Mouse (Mus musculus) heart, embryonic 14.5 days (tissue): ENCODE data around the gene Frzb. TPM values are rescaled to one million over a fixed set of nuclear protein-coding genes. Genes with fewer than 3 reads are reported as not detected.

ENCODE experiments used
- ATAC-seq: fragments of 200-750 bp; cut with Nextera tagmentation; 2 replicates; pipeline ENCODE4 v1.8.0; 2017; ENCODE audit warnings: low read depth, moderate TSS enrichment; ENCODE audit not compliant: insufficient number of reproducible peaks, insufficient read depth, low FRiP score
- H3K27ac ChIP-seq, 2 experiments: fragments of 200-500 bp in 1 of 2; fragments of 300-500 bp in 1 of 2; sonication (generic) in 1 of 2; replicated peaks in 1 of 2; 2 replicates each; pipeline ENCODE4 v1.5.1; 2012 to 2014; ENCODE audit warnings: low read depth in 2 of 2, low read length in 2 of 2, control low read depth in 1 of 2, mild to moderate bottlenecking in 1 of 2, mixed read lengths in 1 of 2; ENCODE audit not compliant: control insufficient read depth in 1 of 2, insufficient read depth in 1 of 2
- H3K27me3 ChIP-seq: fragments of 300-500 bp; sonication (generic); 2 replicates; pipeline ENCODE4 v1.6.1; 2014; ENCODE audit warnings: mild to moderate bottlenecking, low read length, control low read depth; ENCODE audit not compliant: control insufficient read depth, insufficient read depth
- H3K36me3 ChIP-seq: fragments of 300-500 bp; sonication (generic); 2 replicates; pipeline ENCODE4 v1.6.1; 2014; ENCODE audit warnings: mild to moderate bottlenecking, control low read depth, low read length, mixed read lengths; ENCODE audit not compliant: control insufficient read depth, insufficient read depth
- H3K4me1 ChIP-seq, 2 experiments: fragments of 200-500 bp in 1 of 2; fragments of 300-500 bp in 1 of 2; sonication (generic) in 1 of 2; 2 replicates each; pipeline ENCODE4 v1.6.1; 2012 to 2014; ENCODE audit warnings: low read length in 2 of 2, control low read depth in 1 of 2, mixed read lengths in 1 of 2; ENCODE audit not compliant: control insufficient read depth in 2 of 2, insufficient read depth in 2 of 2
- H3K4me2 ChIP-seq: fragments of 300-500 bp; sonication (generic); 2 replicates; pipeline ENCODE4 v1.6.1; 2014; ENCODE audit warnings: mild to moderate bottlenecking, low read length
- H3K4me3 ChIP-seq, 2 experiments: fragments of 200-500 bp in 1 of 2; fragments of 300-500 bp in 1 of 2; sonication (generic) in 1 of 2; 2 replicates each; pipeline ENCODE4 v1.5.1; 2012 to 2014; ENCODE audit warnings: low read length in 2 of 2, mild to moderate bottlenecking in 2 of 2, control low read depth in 1 of 2, low read depth in 1 of 2, moderate library complexity in 1 of 2; ENCODE audit not compliant: control insufficient read depth in 1 of 2, insufficient read depth in 1 of 2
- H3K9ac ChIP-seq: fragments of 300-500 bp; sonication (generic); 2 replicates; pipeline ENCODE4 v1.6.1; 2014; ENCODE audit warnings: mild to moderate bottlenecking, low read length
- H3K9me3 ChIP-seq: fragments of 300-500 bp; sonication (generic); 2 replicates; pipeline ENCODE4 v1.6.1; 2016; ENCODE audit warnings: low read length, control low read depth; ENCODE audit not compliant: control insufficient read depth
- WGBS: fragments of 180-500 bp; shearing (Covaris S2); extraction: QIAGEN DNeasy Blood & Tissue Kit; methylation state at CpG from one replicate; pipeline ENCODE4 v1.1.7; 2014; 5-methylcytosine and 5-hydroxymethylcytosine counted together
- polyA plus RNA-seq: library from polyadenylated mRNA; unstranded; fragments of >200 nt; fragmentation: Nextera tagmentation; extraction: Ambion mirVana; gene quantifications from 2 replicates; pipeline ENCODE4 v1.2.1, GENCODE M21; 2014

Gene Frzb
- polyA plus RNA-seq, 1 experiment from 2014 or later: 6.6 TPM

GRCm38 (mm10) chr2:80421990-80422389 is 25.4 kb downstream of the Frzb start:
- Histone ChIP-seq H3K9me3 (no peaks in the 10 kb centered on the region), H3K9ac (no peak overlapping the region), H3K36me3 (no peaks in the 10 kb centered on the region), H3K27ac (no peak overlapping the region), H3K4me3 (no peak overlapping the region), H3K4me2 (no peak overlapping the region), H3K27me3 (no peaks in the 10 kb centered on the region), H3K4me1 (no peaks in the 10 kb centered on the region)
- WGBS: 55% methylated on average over 1 of the region's 1 CpGs
- no peak for ATAC-seq

- no peaks in the 10 kb centered on the region for H3K36me3 ChIP-seq
- H3K4me2 ChIP-seq: no peak overlapping the region
- no peak for ATAC-seq
- H3K4me1 ChIP-seq: no peaks in the 10 kb centered on the region
- no peak overlapping the region for H3K9ac ChIP-seq
- 76% methylated on average over 6 of the region's 6 CpGs for WGBS
- no peak overlapping the region for H3K4me3 ChIP-seq
- no peaks in the 10 kb centered on the region for H3K9me3 ChIP-seq
- no peak overlapping the region for H3K27ac ChIP-seq
- no peaks in the 10 kb centered on the region for H3K27me3 ChIP-seq
Measured at GRCm38 (mm10) chr2:80416286-80416685, 31.1 kb downstream of the Frzb start.

DNA sequence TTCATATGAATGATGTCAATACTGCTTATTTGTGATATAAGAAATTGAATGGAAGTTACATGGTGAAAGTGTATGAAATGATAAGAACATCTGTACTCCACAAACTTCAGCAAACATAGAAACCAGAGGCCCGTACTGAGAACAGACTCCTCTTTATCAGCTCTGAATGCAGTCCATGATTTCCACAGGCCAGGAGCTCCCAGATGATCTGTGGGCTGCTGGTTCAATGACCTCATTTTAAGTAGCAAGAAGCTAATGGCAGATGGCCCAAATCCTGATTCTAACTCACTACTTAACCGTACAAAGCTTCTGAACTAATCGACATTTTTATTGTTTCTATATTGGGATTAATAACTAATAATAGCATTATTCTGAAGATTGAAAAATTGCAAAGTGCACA is 33.0 kb downstream of the Frzb start:
- no peak overlapping the region for H3K4me3 ChIP-seq
- no peak overlapping the region for H3K9ac ChIP-seq
- no peaks in the 10 kb centered on the region for H3K9me3 ChIP-seq
- 46% methylated on average over 3 of the region's 3 CpGs for WGBS
- no peaks in the 10 kb centered on the region for H3K36me3 ChIP-seq
- no peaks in the 10 kb centered on the region for H3K4me1 ChIP-seq
- H3K27me3 ChIP-seq: no peaks in the 10 kb centered on the region
- H3K4me2 ChIP-seq: no peak overlapping the region
- no peak overlapping the region for H3K27ac ChIP-seq
- ATAC-seq: no peak

GRCm38 (mm10) chr2:80413124-80413523 is 34.3 kb downstream of the Frzb start:
- no peak overlapping the region for H3K4me2 ChIP-seq
- no peaks in the 10 kb centered on the region for H3K4me1 ChIP-seq
- 83% methylated on average over 18 of the region's 18 CpGs for WGBS
- no peaks in the 10 kb centered on the region for H3K9me3 ChIP-seq
- no peaks in the 10 kb centered on the region for H3K27me3 ChIP-seq
- no peak overlapping the region for H3K4me3 ChIP-seq
- no peaks in the 10 kb centered on the region for H3K36me3 ChIP-seq
- H3K9ac ChIP-seq: no peak overlapping the region
- ATAC-seq: no peak
- H3K27ac ChIP-seq: no peak overlapping the region

- Histone ChIP-seq H3K36me3 (no peaks in the 10 kb centered on the region), H3K9me3 (no peaks in the 10 kb centered on the region), H3K9ac (no peak overlapping the region), H3K27me3 (no peaks in the 10 kb centered on the region), H3K27ac (no peak overlapping the region), H3K4me3 (no peak overlapping the region), H3K4me2 (no peak overlapping the region), H3K4me1 (no peaks in the 10 kb centered on the region)
- WGBS: 78% methylated on average over 12 of the region's 12 CpGs
- ATAC-seq: no peak
Measured at GRCm38 (mm10) chr2:80409893-80410574, 37.4 kb downstream of the Frzb start.

GRCm38 (mm10) chr2:80404770-80405169 is 42.7 kb downstream of the Frzb start:
- no peak for ATAC-seq
- no peaks in the 10 kb centered on the region for H3K9me3 ChIP-seq
- WGBS: 57% methylated on average over 5 of the region's 5 CpGs

GRCm38 (mm10) chr2:80398595-80399099 is 48.8 kb downstream of the Frzb start:
- ATAC-seq: no peak
- no peak overlapping the region for H3K27ac ChIP-seq
- no peaks in the 10 kb centered on the region for H3K36me3 ChIP-seq
- no peaks in the 10 kb centered on the region for H3K4me1 ChIP-seq
- H3K4me3 ChIP-seq: no peak overlapping the region
- WGBS: 46% methylated on average over 3 of the region's 3 CpGs
- H3K27me3 ChIP-seq: no peaks in the 10 kb centered on the region
- H3K4me2 ChIP-seq: no peak overlapping the region
- H3K9ac ChIP-seq: no peak overlapping the region
- H3K9me3 ChIP-seq: no peaks in the 10 kb centered on the region

More at GRCm38 (mm10) chr2:80404770-80405169, 42.7 kb downstream of the Frzb start:
- Histone ChIP-seq H3K27ac (no peak overlapping the region), H3K36me3 (no peaks in the 10 kb centered on the region), H3K4me2 (no peak overlapping the region), H3K4me3 (no peak overlapping the region), H3K4me1 (no peaks in the 10 kb centered on the region), H3K9ac (no peak overlapping the region), H3K27me3 (no peaks in the 10 kb centered on the region)

DNA sequence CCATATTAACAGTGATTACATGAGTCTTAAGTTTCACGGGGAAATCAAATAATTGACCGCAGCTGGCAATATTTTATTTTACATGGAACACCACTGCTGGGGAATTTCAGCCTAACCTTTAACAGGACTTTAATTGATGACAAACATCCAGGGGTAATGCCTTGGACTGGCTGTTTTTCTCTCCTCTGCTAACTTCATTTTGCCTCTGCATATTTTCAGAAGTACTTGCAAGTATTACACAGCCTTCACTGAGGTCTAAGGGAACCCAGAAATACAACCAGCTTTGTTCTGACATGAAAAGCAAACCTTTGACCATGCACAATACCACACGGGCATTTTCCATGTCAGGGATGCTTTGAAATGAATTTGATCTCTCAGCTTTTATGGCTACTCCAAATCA is 50.6 kb downstream of the Frzb start:
- Histone ChIP-seq H3K27ac (no peak overlapping the region), H3K4me2 (no peak overlapping the region), H3K9ac (no peak overlapping the region), H3K36me3 (no peaks in the 10 kb centered on the region), H3K9me3 (no peaks in the 10 kb centered on the region), H3K4me3 (no peak overlapping the region), H3K4me1 (no peaks in the 10 kb centered on the region), H3K27me3 (no peaks in the 10 kb centered on the region)
- no peak for ATAC-seq
- WGBS: 77% methylated on average over 3 of the region's 3 CpGs
